Mouse (Mus musculus): ENCODE measurements at regions not wholly inside any gene's neighbourhood (a gene's known extent, or its start where the extent isn't known, plus 50 kb on each side); places are given as distances from the start of the nearest gene placed in this dataset.

- no peak for DNase-seq
These were observed 306.5 kb upstream of the Hnrnpa3 start for GRCm38 (mm10) chr2:75352564-75352963.

GRCm38 (mm10) chr2:75356691-75357375 is 302.2 kb upstream of the Hnrnpa3 start:
- DNase-seq = no peak

GRCm38 (mm10) chr2:75357516-75357915 is 301.5 kb upstream of the Hnrnpa3 start:
- no peak for DNase-seq

GRCm38 (mm10) chr2:75360936-75361335 is 298.1 kb upstream of the Hnrnpa3 start:
- no peak for DNase-seq

GRCm38 (mm10) chr2:75376666-75377065 is 282.4 kb upstream of the Hnrnpa3 start:
- no peak for DNase-seq

- DNase-seq = no peak
These were observed 273.4 kb upstream of the Hnrnpa3 start for GRCm38 (mm10) chr2:75385551-75386263.

GRCm38 (mm10) chr2:75386636-75387035 is 272.4 kb upstream of the Hnrnpa3 start:
- no peak for DNase-seq

GRCm38 (mm10) chr2:75392041-75392440 is 267.0 kb upstream of the Hnrnpa3 start:
- no peak for DNase-seq

GRCm38 (mm10) chr2:75394928-75395673 is 264.0 kb upstream of the Hnrnpa3 start:
- DNase-seq = no peak

GRCm38 (mm10) chr2:75396016-75396415 is 263.0 kb upstream of the Hnrnpa3 start:
- no peak for DNase-seq

- DNase-seq = no peak
These were observed 258.7 kb upstream of the Hnrnpa3 start for GRCm38 (mm10) chr2:75400291-75400870.

- no peak for DNase-seq
These were observed 255.3 kb upstream of the Hnrnpa3 start for GRCm38 (mm10) chr2:75403791-75404190.

- DNase-seq = no peak
These were observed 253.4 kb upstream of the Hnrnpa3 start for GRCm38 (mm10) chr2:75405524-75406214.

- DNase-seq = no peak
These were observed 252.2 kb upstream of the Hnrnpa3 start for GRCm38 (mm10) chr2:75406721-75407455.

- DNase-seq = no peak
These were observed 251.5 kb upstream of the Hnrnpa3 start for GRCm38 (mm10) chr2:75407560-75407959.

- DNase-seq = no peak
These were observed 251.0 kb upstream of the Hnrnpa3 start for GRCm38 (mm10) chr2:75408016-75408415.

GRCm38 (mm10) chr2:75409806-75410205 is 249.3 kb upstream of the Hnrnpa3 start:
- no peak for DNase-seq

GRCm38 (mm10) chr2:75412735-75413134 is 246.3 kb upstream of the Hnrnpa3 start:
- no peak for DNase-seq

- DNase-seq = no peak
These were observed 240.4 kb upstream of the Hnrnpa3 start for GRCm38 (mm10) chr2:75418689-75419088.

- DNase-seq = no peak
These were observed 239.9 kb upstream of the Hnrnpa3 start for GRCm38 (mm10) chr2:75419142-75419541.

GRCm38 (mm10) chr2:75422798-75423685 is 236.0 kb upstream of the Hnrnpa3 start:
- no peak for DNase-seq

Measured in thymus, postnatal 4 days (tissue).